Mouse (Mus musculus): ENCODE results near the gene Mink1.
A peak's percentile ranks its signal among the peaks of the same experiment; 100 is the strongest.

The Mink1 gene

DNA sequence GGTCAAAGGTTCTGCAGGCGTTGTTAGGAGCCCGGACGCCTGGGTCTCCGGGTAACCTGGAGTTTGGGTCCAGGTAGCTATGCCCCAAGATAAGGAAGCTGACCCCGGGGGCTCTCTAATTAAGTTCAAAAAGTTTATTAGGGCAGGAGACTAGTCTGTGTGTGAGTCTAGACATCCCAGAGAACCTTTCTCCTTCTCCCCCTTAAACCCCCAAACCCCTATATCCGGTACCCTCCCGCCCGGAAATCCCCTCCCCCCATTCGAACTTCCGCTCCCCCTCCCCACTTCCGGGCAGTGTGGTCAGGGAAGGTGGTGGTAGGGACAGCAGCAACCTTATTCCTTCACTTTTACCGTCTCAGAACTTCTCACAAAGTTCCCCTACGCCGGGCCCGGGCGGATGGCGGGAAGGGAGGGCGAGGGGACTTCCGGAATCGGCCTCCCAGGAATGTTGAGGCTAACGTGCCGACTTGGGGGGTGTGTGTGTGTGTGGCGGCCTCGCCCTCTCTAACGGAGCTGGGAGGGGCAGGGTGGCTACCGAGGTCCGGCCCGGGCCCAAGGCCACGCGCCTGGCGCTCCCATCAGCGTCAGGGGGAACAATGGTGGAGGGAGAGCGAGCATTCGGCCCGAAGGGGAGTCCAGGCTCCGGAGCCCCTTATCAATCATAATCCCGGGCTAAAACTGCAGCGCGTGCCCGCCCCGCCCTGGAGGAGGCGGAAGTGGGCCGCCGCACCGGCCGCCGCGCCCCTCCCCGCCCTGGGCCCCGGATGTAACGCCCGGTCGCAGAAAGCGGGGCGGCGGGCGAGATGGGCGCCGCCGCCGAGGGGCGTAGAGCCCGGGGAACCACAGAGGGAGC lies 90.9 kb downstream of the Mink1 start:
- DNase-seq (ENCODE audit: low spot score), result peak; percentile 67

DNA sequence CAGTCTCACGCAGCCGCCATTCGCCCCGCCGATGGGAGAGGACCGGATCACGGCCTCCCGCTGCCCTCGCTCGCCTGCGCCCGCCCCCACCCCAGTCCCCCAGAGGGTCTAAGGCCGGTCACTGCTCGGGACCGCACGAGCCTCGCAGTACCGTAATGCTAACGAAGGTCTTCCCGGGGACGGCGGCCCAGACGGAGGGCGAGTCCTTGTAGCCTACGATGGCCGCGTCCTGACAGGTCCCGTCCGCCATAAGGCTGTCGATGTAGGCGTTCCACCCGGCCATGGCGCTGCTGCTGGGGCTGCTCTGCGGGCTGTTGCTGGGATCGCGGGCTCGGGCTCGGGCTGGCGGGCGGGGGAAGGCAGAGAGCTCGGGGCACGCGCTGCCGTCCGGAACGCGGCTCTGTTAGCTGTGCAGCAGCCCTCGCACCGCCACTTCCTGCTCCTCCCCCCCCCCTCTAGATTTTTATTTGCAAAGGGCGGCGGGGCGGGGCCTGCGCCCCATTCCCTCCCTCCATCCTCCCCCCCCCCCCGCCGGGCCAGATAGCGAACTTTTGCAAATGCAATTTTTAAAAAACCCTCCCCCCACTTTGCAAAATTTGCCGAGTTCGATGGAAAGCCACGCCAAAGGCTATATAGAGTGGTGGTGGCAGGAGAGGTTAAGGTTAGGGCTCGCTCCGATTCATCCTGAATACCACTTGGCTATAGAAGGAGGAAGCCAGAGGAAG lies 91.7 kb downstream of the Mink1 start, which contains the start of gene Pfn1:
TSS of gene Pfn1 (minus strand) at position 447 of the 725 bp plus-strand sequence.
- DNase-seq (ENCODE audit: low spot score), result peak; percentile 78

DNA sequence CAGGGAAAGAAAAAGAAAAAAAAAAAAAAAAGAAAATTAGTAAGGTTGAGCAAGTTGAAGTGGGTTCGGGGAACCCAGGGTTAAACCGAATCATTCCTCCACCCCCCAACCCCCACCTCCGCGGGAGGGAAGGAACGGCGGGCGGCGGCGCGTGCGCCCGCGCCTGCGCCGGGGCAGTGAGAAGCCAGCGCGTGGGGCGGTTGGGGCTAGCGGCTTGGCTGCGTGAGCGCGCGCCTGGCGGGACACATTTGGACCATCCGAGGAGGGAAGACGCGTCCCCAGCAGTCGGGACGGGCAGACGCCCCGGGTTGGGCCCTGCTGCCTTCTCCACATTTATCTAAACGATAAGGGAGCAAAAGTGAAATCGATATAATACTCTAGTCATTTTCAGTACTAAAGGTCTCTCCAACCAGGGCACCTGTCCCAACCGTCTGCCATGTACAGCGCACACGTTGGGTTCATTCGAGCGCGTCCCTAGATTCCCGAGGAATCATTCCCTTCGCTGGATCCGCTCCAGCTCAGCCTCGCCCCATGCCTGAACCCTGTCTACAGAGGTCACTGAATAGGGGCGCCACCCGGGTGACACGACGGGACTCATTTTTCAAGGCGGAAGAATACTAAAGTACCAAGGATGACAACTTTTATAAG lies 92.4 kb downstream of the Mink1 start:
- peak; percentile 89 for DNase-seq (ENCODE audit: low spot score)

DNA sequence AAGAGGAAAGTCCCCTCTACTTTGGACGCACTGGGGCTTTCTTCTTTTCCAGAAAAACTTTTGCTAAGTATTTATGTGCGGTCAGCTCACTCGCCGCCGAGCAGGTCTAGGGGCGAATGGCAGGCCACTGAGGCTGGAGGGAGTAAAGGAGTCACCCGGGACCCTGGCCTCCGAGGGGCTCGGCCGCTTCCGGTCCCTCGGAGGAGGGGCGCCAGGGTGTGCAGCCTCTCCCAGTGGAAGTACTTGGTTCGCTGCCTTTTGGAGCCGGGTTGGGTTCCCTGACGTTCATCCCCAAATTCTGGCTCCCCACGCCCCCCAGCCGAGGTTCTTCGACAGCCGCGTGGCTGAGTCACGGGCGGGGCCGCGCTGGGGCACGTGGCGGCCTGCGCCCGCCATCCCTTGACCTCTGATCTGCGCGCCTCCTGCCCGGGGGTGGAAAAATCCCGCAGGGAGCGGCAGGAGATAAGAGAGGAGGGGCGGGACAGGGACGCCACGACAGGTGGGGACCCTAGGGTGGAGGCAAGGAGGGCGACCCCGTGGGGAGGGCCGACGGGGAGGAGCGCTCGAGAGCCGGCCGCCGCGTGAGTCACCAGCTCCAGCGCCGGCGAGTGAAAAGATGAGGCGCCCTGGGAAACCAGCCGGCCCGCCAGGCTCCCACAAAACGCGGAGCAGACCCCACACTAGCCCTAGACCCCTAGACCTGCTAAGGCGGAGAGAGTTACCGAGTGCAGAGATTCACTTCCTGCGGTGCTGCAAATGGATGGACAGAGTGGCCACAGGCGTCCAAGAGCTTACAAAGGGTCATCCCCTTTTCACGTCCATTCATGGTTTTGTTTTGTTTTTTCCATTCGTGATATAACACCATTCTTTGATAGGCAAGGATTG lies 93.1 kb downstream of the Mink1 start:
- DNase-seq (ENCODE audit: low spot score), result peak; percentile 77

DNA sequence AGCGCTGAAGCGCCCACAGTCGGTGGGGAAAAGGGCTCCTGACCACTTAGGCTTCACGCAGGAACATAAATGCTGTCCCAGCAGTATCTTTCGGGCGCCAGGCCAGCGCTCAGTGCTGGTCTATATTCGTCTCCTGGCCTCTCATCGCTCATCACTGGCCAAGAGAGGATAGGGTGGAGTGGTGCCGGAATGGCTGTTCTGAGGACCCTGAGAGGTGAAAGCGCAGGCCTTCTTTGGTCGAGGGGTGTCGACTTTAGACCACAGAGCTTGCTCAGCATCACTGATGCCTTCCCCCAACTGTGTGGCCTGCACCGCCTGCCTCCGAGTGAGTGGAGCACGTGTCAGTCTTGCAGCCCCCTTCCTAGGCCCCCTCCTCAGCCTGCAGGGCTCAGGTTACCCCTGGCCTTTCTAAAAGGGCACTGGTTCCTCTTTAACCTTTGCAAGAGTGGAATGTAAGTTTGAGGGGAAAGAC lies 93.8 kb downstream of the Mink1 start:
- peak; percentile 64 for DNase-seq (ENCODE audit: low spot score)

DNA sequence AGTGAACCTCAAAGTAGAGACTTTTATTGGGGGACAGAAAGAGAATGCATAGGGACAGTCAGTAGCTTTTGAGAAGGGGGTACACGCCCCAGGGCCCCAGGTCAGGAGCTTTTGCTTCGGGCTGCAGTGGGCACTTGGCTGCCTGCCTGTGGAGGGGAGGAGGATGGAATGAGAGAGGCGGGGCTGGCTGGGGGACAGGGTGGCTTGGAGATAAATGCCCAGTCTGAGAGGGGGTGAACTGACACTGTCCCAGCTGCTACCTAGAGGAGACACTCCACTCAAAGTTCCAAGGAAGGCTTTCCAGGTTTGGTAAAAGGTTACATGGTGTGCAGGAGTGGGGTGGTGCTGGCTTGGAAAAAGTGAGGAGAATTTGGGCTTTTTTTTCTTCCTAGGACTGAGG lies 94.3 kb downstream of the Mink1 start, which contains the start of gene Eno3:
TSS of gene Eno3 (plus strand) at position 239 of the 400 bp plus-strand sequence.
- peak; percentile 29 for DNase-seq (ENCODE audit: low spot score)

DNA sequence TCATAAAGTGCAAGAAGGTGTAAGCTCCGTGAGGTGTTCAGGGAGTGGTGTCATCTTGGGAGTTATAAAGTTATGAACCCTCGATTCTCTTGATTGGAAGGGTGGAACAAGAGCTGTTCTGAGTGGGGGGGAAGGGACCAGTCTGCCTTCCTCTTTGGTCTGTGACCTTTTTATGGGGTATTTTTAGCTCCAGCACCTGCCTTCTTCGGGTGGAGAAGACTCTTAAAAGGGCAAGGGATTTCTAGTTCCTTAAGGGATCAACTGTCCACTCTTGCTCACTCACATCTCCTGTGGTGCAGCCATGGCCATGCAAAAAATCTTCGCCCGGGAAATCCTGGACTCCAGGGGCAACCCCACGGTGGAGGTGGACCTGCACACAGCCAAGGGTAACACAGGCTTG lies 94.9 kb downstream of the Mink1 start:
- no peak for DNase-seq (ENCODE audit: low spot score)

DNA sequence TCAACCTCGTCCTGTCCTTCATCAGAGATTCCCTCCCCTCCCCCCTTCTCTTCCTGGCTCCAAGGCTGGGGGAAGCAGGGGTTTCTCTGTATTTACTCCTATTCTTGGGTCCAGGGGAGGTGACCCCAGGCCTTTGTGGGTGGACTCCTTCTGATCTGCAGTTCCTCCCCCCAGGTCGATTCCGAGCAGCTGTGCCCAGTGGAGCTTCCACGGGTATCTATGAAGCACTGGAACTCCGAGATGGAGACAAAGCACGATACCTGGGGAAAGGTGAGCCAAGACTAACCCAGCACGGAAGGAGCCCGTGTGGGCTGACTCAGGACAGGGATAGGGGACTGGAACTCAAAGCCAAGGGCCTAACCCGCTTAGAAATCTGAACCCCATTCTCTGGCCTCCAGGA lies 95.3 kb downstream of the Mink1 start:
- no peak for DNase-seq (ENCODE audit: low spot score)

DNA sequence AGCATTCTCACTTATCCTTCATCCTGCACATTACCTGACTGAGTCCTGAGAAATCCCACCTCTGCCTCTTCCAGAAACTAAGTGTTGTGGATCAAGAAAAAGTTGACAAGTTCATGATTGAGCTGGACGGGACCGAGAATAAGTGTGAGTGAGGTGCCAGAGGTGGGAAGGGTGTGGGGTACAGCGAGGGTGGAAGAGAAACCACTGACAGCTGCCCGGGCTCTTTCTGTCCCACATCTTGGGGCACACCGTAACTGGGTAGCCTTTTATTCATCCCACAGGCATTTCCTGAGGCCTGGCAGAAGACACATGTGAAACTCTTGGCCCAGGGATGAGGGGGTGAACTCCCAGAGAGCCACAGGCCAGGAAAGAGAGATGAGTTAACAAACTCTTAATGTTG lies 95.8 kb downstream of the Mink1 start:
- DNase-seq (ENCODE audit: low spot score), result no peak

DNA sequence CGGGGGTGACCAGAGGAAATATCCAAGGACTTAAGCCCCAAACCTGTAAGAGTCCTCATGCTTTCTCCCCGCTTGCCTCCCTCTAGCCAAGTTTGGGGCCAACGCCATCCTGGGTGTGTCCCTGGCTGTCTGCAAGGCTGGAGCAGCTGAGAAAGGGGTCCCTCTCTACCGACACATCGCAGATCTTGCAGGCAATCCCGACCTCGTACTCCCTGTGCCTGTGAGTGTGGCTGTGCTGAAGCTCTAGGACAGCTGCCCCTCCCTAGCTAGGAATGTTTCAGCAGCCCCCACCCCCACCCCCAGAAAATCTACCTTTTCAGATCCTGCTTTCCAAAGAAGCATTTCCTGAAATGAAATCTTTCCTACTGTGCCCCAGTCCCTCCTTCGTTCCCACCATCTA lies 96.3 kb downstream of the Mink1 start:
- no peak for DNase-seq (ENCODE audit: low spot score)

DNA sequence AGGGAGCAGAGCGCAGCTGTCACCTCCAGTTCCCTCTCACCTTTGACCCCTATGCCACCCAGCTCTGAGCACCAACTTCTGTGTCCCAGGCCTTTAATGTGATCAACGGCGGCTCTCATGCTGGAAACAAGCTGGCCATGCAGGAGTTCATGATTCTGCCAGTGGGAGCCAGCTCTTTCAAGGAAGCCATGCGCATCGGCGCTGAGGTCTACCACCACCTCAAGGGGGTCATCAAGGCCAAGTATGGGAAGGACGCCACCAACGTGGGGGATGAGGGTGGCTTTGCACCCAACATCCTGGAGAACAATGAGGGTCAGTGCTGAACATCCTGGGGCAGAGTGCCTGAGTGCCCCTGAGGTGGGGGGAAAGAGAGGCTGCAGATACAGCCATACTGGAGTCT lies 97.9 kb downstream of the Mink1 start:
- DNase-seq (ENCODE audit: low spot score), result no peak

DNA sequence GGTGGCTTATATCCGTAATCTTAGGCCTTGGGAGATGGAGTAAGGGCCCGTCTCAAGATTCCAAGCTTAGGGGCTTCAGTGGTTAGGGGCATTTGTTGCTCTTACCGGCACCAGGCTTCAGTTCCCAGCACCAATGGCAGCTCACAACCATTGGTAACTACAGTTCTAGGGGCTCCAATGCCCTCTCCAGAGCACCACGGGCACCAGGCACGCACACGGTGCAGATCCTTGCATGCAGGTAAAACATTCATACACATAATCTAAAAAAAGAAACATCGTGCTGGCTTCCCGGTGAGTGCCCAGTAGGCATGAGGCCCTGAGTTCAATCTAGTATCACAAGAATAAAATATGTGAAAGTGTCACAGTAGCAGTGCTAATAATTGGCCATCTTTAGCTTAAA lies 100.4 kb downstream of the Mink1 start:
- DNase-seq (ENCODE audit: low spot score), result no peak

DNA sequence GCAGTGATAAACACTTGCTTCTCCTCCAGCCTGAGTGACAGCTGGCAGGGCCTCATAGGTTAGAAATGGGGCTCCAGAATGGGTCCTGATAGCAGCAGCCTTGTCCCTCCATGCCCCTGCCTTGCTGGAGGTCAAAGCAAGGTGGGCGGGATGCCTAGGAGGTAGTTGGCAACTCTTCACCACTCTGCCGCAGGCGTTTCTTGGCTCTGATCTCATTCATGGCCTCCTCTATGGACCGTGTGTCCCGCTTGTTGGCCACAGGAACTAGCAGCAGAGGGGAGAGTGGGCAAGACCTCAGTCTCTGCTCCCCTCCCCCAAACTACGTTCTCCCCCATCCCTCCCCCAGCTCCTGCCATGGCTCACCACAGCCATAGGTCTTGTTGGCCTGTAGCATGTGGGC lies 101.3 kb downstream of the Mink1 start:
- no peak for DNase-seq (ENCODE audit: low spot score)

Data from urinary bladder, postnatal 14 days (tissue).